1 mouse cellular context compared by ENCODE assay signal in the genomic region with DNA sequence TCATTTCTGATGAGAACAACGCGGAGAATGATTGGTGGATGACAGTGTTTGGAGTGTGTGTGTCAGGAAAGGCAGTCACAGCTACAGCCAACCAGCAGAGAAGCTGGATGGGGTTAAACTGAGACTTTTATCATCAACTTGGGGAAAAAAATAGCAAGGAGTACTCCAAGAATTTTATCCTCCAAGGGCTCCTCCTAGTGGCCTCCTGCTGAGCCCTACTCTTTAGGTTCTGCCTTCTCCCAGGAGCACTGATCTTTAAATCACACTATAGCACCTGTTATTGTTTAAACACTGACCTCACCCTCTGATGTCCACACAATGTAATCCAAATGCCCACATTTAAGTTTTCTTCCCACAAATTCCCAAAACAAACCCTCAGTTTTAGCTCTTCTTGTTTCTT.
TF ChIP-seq lines count a peak whose summit lies in the region.

No protein-coding gene starts in this region.

TF ChIP-seq in ES-E14, 5 proteins besides CTCF, POLR2A, EP300 and RAD21:
- no peak for TF ChIP-seq CHD2 (IDR thresholded peaks at IDR 0.05; ENCODE audit: low read depth, low read length)
- TF ChIP-seq HCFC1 (IDR thresholded peaks at IDR 0.05; ENCODE audit: borderline replicate concordance, insufficient read depth, low read length) = no peak
- TF ChIP-seq MAFK (IDR thresholded peaks at IDR 0.05; ENCODE audit: insufficient read depth, low read depth, low read length) = no peak
- TF ChIP-seq ZC3H11A (IDR thresholded peaks at IDR 0.05; ENCODE audit: borderline replicate concordance, low read depth, low read length) = no peak
- TF ChIP-seq ZNF384 (IDR thresholded peaks at IDR 0.05; ENCODE audit: low read depth, low read length) = no peak
TF ChIP-seq in ES-E14: peak in this region for 0.
